Mouse (Mus musculus): ENCODE data around the gene Mta3.
A peak's percentile ranks its signal among the peaks of the same experiment; 100 is the strongest.

The Mta3 gene

DNA sequence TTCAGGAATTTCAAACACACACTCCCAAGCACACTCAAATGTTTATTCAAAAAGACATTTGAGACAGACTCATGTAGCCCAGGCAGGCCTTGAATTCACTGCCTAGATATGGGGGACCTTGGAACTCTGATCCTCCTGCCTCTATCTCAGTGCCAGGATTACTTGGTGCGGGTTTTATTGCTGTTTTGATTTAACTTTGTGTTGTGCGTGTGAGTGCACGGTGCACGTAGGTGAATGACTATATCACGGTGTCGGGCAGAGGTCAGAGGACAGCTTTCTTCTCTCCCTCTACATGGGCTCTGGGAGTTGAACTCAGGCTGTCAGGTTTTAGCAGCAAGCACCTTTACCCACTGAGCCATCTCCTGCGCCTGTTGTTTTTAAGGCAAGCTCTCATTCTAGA is 61.1 kb downstream of the Mta3 start:
- no peak for DNase-seq

DNA sequence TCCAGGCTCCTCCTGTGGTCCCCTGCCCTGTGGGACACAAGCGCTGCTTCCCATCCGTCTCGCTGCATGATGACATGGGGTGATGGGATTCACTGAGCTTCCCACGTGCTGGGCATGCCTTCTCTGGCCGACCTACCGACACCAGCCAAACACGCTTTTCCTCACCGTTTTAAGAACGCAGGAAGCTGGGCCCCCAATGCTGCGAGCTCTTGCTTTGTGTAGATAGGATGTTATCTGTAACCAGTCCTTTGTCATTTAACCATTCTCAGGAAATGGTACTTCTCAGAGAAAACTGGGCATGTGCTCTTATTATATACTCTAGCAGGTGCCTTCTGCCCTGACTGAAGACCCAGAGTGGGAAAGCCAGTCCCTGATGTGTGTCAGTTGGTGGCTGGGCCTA is 62.3 kb downstream of the Mta3 start:
- DNase-seq: no peak

DNA sequence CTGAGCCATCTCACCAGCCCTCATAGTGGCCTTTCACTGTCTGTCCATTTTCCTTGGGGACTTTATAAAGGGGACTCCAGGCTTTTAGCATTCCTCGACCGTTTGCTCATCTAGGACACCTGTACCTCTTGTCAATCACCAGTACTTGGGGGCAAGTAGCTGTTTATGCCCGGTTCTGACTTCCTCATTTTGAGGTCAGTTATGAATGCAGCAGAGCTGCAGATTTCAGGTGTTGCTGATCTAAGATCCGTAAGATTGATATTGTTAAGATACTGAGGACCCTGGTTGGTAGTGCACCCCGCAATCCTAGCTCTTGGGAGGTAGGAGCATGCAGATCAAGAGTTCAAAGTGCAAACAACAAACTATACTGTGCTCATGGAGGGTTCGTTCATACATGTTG is 64.4 kb downstream of the Mta3 start:
- no peak for DNase-seq

DNA sequence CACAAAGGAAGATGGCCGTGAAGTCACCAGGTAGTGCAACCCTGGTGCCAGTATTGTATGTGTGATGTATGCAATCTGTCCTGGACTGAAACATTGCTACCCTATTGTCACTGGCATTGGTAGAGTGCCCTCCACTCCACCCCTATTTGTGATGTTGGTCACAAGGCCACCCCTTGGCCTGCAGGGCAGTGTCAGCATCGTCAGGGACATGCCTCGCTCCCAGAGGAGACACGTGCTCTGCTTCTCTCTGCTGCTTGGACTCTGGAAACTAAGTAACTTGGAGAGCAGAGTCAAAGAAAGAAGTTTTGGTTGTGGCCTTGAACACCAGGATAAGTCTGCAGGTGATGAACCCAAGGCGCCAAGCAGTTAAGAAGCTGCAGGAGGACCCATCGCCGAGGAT is 65.0 kb downstream of the Mta3 start:
- no peak for DNase-seq

DNA sequence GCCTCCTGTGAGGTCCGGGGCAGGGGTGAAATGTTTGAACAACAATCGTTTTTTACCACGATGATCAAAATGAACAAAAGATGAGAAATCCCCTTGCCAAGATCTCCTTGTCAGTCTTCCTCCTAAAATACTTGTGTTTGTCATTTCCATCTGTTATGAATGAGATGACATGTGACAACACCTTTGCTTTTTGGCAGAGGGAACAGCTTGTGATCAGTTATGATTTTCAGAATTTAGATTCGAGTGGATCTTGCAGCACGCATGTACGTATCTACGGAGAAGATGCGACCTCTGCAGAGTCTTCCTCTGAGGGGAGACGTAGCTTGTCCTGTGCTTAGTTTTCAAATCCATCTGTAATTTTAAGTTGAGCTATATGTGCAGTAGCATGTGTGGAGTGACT is 66.1 kb downstream of the Mta3 start:
- no peak for DNase-seq

DNA sequence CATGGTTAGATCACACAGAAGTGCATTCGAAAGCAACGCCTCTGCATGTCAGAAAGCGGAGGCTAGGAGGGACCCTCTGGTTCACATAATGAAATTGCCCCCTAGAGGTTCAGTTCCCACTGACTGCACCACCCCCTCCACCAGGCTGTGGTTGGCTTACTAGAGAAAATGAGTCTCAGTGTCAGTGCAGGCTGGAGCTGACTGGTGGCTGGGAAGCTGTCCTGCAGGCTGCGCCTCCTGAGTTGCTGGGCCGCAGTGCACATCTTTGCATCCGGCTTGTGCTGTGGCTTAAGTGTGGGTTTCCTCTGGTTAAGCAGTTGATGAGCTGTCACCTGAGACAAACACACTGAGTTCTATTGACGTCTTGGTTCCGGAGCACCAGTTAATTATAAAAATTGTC is 66.7 kb downstream of the Mta3 start:
- DNase-seq: no peak

DNA sequence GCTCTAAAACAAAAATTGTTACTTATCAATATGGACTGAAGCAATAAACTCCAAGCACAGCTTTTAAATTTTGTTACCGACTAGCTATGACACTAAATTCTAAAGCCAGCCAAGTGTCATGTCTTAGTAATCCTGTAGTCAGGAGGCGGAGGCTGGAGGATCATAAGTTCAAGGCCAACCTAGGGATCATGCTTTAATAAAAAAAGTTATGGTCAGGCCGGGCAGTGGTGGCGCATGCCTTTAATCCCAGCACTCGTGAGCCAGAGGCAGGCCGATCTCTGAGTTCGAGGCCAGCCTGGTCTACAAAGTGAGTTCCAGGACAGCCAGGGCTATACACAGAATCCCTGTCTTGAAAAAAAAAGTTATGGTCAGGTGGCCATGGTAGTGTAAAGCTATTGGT is 71.0 kb downstream of the Mta3 start:
- no peak for DNase-seq

DNA sequence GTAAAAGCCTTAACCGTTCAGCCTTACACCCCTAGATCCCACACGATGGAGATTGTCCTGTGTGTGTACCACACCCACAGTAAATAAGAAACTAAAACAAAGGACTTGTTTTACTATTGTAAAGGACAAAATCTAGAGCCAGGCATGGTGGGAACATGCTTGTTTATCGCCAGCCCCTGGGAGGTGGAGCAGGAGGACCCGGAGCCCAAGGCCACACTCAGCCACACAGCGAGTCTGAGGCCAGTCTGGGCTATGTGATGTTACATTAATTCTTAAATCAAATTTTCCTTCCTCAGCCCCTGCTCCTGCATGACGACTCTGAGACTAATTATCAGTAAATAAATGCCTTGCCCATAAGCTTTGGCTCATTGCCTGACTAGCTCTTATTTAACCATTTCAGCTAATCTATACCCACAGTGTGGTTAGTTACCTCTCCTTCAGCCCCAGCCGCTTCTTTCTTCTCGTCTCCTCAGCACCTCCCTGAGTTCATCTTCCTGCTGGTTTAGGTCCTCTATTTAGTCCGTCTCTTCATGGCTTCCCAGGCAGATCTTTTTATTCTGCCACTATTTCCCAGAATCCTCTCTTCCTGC is 71.6 kb downstream of the Mta3 start:
- DNase-seq: no peak

DNA sequence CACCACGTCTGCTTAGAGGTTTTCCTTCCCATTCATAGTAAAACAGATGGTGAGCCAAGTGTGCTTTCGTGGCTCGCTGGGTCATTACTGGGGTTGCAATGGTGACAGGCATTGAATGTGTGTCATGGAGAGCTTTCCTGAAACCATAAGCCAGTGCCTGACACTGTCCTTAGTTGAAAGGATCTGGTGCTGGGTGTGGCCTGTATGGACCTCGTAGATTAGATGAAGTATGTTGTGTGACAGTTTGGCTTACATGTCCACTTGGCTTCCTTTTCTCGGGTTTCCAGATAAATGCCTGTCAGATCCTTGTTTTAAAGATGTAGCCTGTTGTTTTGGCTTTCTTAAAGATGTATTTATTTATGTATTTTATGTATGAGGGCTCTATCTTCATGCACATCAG is 74.3 kb downstream of the Mta3 start:
- no peak for DNase-seq

DNA sequence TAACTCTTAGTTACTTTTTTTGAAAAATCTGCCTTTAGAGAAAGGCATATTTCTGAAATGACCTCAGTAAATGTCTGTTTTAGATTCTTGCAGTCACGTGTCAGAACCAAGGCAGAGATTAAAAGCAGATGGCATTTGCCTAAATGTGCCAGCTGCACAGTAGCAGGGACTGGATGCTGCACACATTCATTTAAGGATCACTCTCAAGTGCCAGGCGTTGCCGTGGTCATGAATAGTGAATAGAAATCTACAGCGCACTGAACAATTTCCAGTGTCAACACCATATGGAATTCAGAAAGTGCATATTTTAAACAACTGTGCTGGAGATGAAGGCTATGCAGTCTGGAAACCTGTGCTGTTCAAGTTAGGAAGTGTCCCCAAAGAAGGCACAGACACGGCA is 76.8 kb downstream of the Mta3 start:
- DNase-seq: no peak

DNA sequence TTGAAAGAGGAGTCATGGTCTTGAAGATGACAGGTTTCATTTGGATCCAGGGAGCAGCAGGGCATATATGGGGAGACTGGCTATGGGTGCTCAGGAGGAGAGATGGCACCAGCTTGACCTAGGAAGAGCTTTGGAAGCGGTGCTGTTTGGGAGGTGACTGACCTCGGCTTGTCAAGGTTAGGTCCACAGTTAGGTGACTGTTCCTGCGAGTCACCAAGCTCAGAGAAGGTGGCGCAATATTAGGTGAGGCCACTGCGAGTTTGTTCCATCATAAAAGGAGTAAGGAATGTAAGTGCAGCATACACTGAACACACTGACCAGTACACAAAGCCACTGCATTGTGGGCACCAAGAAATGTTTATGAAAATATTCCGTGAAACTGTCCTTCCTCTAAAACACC is 80.5 kb downstream of the Mta3 start:
- DNase-seq: no peak

DNA sequence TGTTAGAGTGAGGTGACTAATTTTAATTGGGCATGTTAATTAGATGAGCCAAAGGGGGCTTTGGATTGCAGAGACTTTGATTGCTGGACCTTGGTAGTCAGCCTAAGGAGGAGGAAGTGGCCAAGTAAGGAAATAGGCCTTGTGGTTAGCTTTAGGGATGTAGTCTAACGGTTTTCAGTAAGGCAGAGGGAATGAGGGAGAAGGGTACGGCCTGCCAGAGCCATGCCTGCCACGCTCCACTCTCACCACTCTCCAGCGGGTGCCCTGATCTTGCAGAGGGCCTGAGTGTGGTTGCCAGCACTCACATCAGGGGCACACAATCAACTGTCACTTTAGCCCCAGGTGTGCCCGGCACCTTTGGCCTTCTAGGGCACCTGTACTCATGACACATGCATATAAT is 84.2 kb downstream of the Mta3 start:
- DNase-seq: no peak

DNA sequence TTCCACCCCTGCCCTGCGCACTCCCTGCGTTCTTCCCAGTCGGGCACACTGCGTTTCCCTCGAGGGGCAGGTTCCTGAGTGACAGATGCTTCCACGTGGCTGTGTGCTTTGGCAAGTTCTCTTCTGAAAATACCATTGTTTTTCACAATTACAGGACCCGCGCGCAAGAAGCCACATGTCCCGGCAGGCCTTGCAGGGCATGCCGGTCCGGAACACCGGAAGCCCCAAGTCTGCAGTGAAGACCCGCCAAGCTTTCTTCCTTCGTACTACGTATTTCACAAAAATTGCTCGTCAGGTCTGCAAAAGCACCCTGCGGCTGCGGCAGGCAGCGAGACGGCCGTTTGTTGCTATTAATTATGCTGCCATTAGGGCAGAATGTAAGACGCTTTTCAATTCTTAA is 86.4 kb downstream of the Mta3 start:
- DNase-seq: no peak

DNA sequence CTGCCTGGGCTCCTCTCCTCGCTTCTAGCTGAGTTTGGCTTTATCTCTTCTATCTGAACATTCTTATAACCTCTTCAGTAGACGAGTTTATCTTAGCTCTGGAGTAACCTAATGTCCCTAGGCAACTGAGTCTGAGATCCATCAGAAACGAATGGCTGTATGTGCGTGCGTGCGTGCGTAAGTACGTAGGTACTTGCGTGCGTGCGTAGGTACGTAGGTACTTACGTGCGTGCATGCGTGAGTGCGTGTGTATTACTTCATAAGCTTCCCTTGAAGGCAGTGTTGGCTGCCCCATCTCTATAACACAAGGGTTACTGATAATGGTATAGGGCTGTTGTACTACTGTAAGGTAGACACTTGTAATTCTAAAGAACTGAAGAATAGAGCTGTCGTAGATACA is 89.2 kb downstream of the Mta3 start:
- no peak for DNase-seq

DNA sequence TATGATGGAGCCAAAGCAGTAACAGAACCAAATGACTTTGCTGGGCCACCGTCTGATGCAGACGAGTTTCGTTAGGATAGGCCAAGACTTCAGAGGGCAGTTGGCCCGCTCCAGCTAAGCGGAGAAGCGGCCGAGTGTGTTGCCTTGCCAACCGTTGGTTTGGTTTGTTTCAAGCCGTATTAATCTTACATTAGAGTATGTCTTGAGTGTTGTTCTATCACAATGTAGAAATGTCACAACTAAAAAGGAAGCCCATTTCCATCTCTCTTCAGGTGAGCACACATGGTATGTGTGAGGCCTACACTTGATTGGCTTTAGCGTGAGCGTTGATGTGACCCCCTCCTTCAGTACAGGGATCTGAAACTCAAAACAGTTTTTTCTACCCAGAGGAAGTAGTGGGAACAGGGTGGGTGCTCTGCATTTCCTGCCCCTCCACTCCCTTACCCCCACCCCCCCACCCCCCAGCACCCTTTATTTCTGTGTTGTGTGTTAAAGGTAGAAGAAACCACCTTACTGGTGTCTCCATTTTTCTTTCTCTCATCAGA is 93.6 kb downstream of the Mta3 start:
- no peak for DNase-seq

DNA sequence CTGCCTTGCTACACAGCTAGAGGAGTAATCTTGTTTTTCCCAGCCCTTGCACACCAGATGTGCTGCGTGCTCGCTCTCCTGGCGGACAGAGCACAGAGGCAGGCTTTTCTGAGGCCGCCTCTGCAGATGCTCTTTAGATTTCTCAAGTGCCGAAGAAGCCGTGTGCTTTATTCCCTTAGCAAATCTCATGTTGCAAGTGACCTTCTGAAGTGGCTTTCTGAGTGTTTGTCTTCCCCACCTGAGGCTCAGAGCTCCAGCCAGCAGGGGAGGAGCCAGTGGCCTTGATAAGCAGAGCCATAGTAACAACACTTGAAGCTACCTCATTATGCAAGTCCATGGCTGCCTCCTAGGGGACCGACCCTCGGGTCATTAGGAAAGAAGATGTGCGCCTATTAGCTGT is 98.0 kb downstream of the Mta3 start:
- DNase-seq: no peak

DNA sequence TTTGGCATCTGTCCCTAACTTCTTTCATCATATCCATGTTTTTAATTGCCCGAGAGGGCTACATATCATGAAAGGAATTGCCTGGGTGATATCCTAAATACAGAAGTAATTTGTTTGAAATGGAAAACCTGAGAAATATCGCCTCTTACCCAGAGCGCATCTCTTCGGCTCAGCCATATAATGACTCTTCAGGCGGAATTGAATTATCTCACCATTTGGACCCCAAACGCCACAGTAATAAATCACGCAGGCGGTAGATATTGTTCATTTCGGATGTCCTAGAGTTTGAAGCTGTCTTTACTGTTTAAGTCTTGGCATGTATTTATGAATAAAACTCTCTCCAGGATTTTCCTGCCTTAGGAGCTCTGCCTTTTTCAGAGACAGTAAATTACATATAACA is 99.1 kb downstream of the Mta3 start:
- no peak for DNase-seq

DNA sequence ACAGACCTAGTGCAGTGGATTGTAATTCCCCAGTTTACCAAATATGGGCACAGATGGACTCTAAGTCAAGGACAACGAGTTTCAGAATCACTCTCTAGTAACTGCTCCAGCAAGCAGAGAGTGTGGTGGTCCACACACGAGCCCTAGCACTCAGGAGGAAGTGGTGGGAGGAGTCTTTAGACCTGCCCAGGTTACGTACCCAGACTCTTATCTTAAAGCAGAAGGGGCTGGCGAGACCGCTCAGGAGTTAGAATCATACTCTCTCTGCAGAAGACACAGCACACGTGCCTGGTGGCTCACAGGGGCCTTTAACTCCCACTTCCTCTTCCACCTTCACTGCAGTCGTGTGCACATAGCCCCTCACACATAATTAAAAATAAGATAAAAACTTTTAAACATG is 101.4 kb downstream of the Mta3 start:
- DNase-seq: no peak

DNA sequence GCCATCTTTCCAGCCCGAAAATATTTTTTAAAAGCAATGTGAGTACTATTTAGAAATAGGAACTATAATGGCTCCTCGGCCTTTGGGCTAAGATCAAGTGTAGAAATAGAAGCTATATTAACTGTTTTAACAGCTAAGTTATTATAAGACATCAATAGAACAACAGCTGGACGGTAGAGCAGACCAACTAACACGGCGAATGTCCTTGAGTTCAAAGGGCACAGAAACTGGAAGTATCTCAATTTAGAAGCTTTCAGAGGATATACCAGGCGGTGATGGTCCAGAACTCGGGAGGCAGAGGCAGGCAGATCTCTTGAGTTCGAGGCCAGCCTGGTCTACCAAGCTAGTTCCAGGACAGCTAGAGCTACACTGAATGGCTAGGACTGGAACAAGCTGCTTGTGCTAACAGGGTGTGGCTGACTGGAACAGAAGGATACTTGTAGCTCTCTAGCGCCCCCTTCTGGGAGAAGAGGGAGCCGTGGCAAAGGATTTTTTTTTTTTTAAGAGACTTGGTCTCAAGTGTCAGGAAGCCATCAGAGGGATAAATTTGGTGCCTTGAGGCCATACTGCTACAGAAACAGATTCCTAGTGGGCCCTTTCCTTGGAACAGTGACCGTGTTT is 101.9 kb downstream of the Mta3 start:
- peak; percentile 30 for DNase-seq

DNA sequence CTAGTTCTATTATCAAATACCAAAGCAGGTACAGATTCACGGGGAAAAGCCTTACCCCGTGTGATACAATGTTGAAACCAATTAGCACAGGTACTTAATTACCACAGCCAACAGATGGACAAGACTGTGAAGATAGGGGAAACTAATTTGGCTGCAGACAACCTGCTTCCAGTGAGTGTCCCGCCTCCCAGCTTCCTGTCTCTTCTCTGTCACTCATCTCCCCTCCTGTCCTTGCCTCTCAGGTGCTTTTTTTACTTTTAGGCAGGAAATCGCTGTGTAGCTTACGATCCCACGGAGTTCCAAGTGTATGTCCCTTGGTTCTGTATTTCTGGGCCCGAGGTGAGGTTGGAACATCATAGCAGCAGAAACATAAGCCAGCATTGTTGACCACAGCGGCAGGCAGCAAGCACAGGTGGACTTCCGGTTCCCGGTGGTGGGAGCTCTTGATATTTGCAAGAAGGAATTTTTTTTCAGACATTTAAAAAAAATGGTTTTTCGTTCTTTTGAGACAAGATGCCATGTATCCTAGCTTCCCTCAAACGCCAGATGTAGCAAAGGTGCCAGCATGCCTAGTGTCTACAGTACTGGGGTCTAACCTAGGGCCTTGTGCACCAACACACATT is 102.6 kb downstream of the Mta3 start:
- no peak for DNase-seq

DNA sequence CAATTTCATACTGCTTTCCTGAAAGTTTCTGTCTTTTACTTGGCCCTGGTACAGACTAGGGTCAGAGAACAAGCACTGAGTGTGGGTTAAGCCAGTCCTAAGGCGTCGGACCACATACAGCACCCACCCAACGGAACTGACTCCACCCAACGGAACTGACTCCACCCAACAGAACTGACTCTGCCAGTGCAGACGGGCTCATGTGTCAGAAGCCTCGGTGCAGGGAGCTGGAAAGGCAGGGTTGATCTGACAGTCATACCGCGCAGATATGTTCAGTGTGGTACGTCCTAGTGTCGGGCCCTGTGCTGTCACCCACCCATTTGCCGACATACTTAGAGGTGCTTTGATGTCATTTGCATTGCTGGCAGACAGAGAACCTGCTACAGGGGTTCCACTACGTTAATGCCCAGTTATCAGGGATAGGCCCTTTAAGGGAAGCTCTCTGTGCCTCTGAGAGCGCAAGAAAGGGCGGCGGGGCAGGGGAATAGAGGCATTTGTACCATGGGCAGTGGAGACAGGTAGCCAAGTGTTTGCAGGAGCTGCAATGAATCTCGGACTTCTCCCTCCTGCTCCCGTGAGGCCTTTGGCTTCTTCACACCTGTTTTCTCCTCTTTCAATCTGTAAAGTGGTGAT is 103.3 kb downstream of the Mta3 start:
- no peak for DNase-seq

DNA sequence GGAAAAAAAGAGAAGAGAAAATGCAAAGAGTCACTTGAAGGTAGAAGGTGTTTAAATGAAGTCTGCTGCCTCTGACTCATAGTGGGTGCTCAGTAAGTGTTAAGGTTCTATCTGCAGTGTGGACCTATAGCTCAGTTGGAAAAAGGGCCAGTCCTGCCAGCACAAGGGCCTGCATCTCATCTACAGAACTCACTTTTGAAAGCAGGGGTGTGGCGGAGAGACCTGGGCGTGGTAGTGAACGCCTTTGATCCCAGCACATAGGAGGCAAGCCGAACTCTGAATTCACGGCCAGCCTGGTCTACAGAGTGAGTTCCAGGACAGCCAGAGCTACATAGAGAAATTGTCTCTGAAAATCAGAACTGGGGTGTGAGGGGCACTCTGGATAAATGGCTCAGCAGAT is 104.3 kb downstream of the Mta3 start:
- DNase-seq: no peak

DNA sequence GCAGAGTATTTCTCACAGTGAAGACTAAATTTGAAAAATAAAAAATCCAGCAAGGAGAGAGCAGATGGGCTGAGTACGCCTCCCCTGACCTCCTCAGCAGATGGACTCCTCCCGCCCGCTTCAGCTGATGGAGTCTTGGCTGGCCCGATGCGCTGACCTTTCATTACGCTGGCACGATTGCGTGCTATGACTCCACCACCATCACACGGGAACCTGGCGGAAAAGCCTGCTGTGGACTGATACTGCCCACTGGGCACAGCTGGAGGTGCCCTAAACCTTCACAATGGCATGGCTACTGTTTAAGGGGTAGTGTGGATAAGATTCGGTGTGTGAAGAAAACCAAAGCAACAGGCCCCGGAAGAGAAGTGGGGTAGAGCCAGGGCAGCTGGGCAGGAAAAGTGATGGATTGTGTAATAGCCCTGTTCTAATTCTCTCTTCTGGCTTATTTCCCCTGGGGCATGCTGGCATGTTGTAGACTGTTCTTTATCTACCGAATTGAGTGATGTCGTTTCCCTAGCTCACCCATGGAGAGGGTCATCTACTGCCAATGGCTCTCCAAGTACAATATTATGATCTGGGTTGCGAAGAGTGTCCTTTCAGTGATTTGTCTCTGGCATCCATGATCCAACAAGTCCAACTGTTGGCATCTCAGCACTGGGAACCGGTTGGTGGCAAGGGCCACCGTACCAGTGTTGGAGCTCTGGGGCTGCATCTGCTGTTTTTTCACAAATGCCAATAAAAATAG is 106.4 kb downstream of the Mta3 start:
- no peak for DNase-seq

DNA sequence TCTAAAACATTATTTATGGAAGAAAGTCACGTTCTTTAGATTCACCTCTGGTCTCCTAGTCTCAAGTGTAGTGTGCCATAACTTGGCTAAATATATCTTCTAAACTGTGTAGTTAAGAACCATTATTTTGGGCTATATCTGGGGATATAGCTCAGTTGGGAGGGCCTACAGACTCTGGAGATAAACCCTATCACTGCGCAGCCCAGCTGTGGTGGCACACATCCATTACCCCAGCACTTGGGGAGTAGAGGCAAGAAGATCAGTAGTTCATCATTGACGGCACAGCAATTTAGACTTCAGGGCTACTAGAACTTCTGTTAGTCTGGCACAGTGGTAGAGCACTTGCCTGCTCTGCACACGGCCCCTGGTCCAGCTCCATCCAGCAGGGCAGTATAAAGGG is 107.1 kb downstream of the Mta3 start:
- DNase-seq: no peak

Measured in kidney, adult 11 months (tissue).